ENCODE assay signal across 16 mouse cellular contexts in genomic region chr9:118890645-118891044, GRCm38 (mm10). TPM values are rescaled to one million over a fixed set of nuclear protein-coding genes. Genes with fewer than 3 reads are reported as not detected.
DNase-seq lines count a peak whose midpoint lies in the region; ATAC-seq and TF ChIP-seq lines count a peak whose summit lies in the region.
"Had no signal": no experiment of that assay in that cellular context is flagged by ENCODE, and none has a peak within 500 bp of the region (broad histone marks: within the 10 kb centered on the region; RNA-seq: fewer than 3 reads in every experiment).

No protein-coding gene starts in this region.

- no peak for TF ChIP-seq CTCF in hindbrain, postnatal 0 days (IDR thresholded peaks at IDR 0.05; ENCODE audit: low read depth)

- 63% methylated on average over 2 of the region's 2 CpGs for WGBS in hindbrain, postnatal 0 days
- 68% methylated on average over 2 of the region's 2 CpGs for WGBS in hindbrain, embryonic 11.5 days
- WGBS in embryonic facial prominence, embryonic 10.5 days = 60% methylated on average over 2 of the region's 2 CpGs
- WGBS in limb, embryonic 13.5 days = 23% methylated on average over 2 of the region's 2 CpGs

- peak; percentile 40 for DNase-seq in hindbrain, postnatal 0 days (ENCODE audit: low spot score)
- no peak for DNase-seq in hindbrain, embryonic 11.5 days (ENCODE audit: low spot score)
- DNase-seq in left cerebral cortex, postnatal 4 days = peak; percentile 34
- DNase-seq in left cerebral cortex, postnatal 25 days (ENCODE audit: low spot score in 2 of 2) = no peak
- DNase-seq in embryonic facial prominence, embryonic 10.5 days (ENCODE audit: low spot score) = no peak
- DNase-seq: cerebellum, adult 11 months; cerebellum, postnatal 36 days; kidney, postnatal 14 days; liver, embryonic 13.5 days; right cerebral cortex, postnatal 25 days had no signal

- H3K4me3 ChIP-seq in hindbrain, postnatal 0 days (ENCODE audit: low read length) = no peak overlapping the region
- H3K4me3 ChIP-seq in hindbrain, embryonic 11.5 days (ENCODE audit: low read depth, low read length) = no peak overlapping the region
- no peak overlapping the region for H3K4me3 ChIP-seq in embryonic facial prominence, embryonic 10.5 days
- H3K4me3 ChIP-seq in limb, embryonic 13.5 days = no peak overlapping the region
- H3K4me3 ChIP-seq: hindbrain, embryonic 15.5 days; liver, embryonic 13.5 days; neural tube, embryonic 15.5 days had no signal

- H3K36me3 ChIP-seq in hindbrain, postnatal 0 days (ENCODE audit: insufficient read depth, low read length) = no peaks in the 10 kb centered on the region
- H3K36me3 ChIP-seq in hindbrain, embryonic 11.5 days (ENCODE audit: control insufficient read depth, insufficient read depth, low read length) = no peaks in the 10 kb centered on the region
- peaks cover 27% of the 10 kb centered on the region for H3K36me3 ChIP-seq in embryonic facial prominence, embryonic 10.5 days (replicated peaks)
- peaks cover 10% of the 10 kb centered on the region for H3K36me3 ChIP-seq in limb, embryonic 13.5 days
- H3K36me3 ChIP-seq: G1E; hindbrain, embryonic 15.5 days; liver, embryonic 13.5 days; neural tube, embryonic 15.5 days had no signal

- no peak overlapping the region for H3K9ac ChIP-seq in hindbrain, postnatal 0 days (replicated peaks; ENCODE audit: low read length)
- H3K9ac ChIP-seq in hindbrain, embryonic 11.5 days (ENCODE audit: low read depth, low read length) = no peak overlapping the region
- H3K9ac ChIP-seq in limb, embryonic 13.5 days = no peak overlapping the region
- H3K9ac ChIP-seq: hindbrain, embryonic 15.5 days; liver, embryonic 13.5 days; neural tube, embryonic 15.5 days had no signal

- intact Hi-C loops in left cerebral cortex, postnatal 4 days (cut with DNase I) = loop anchor here (5.0 kb wide), 1 partner anchor 293 kb away; no protein-coding TSS in a partner anchor
- intact Hi-C loops in left cerebral cortex, postnatal 25 days (cut with DNase I) = no loop called here

- H3K27ac ChIP-seq in hindbrain, postnatal 0 days = no peak overlapping the region
- no peak overlapping the region for H3K27ac ChIP-seq in hindbrain, embryonic 11.5 days (ENCODE audit: low read depth, low read length)
- peak overlapping the region; percentile 78; the same call in 1 of the 2 replicates for H3K27ac ChIP-seq in embryonic facial prominence, embryonic 10.5 days (replicated peaks)
- H3K27ac ChIP-seq in limb, embryonic 13.5 days = peak overlapping the region; percentile 83; the same call in 1 of the 2 replicates
- H3K27ac ChIP-seq: hindbrain, embryonic 15.5 days; liver, embryonic 13.5 days; neural tube, embryonic 15.5 days had no signal

- ATAC-seq in hindbrain, postnatal 0 days = no peak
- no peak for ATAC-seq in hindbrain, embryonic 11.5 days (ENCODE audit: low FRiP score)
- no peak for ATAC-seq in limb, embryonic 13.5 days (ENCODE audit: low FRiP score, low read depth)
- ATAC-seq in erythroid progenitor cell, adult 5-6 weeks (replicated peaks; ENCODE audit: low FRiP score, poor library complexity, severe bottlenecking) = no peak

- no peaks in the 10 kb centered on the region for H3K4me1 ChIP-seq in hindbrain, postnatal 0 days (ENCODE audit: insufficient read depth, low read length)
- no peaks in the 10 kb centered on the region; the same call in 1 of the 2 replicates for H3K4me1 ChIP-seq in hindbrain, embryonic 11.5 days (replicated peaks; ENCODE audit: control insufficient read depth, insufficient read depth, low read length)
- H3K4me1 ChIP-seq in embryonic facial prominence, embryonic 10.5 days = peaks cover 33% of the 10 kb centered on the region
- peaks cover 30% of the 10 kb centered on the region for H3K4me1 ChIP-seq in limb, embryonic 13.5 days
- H3K4me1 ChIP-seq: liver, embryonic 13.5 days had no signal

- no peaks in the 10 kb centered on the region for H3K27me3 ChIP-seq in hindbrain, postnatal 0 days (ENCODE audit: insufficient read depth, low read length)
- H3K27me3 ChIP-seq in hindbrain, embryonic 11.5 days (ENCODE audit: control insufficient read depth, insufficient read depth, low read length) = no peaks in the 10 kb centered on the region
- no peaks in the 10 kb centered on the region for H3K27me3 ChIP-seq in embryonic facial prominence, embryonic 10.5 days (replicated peaks; ENCODE audit: low read depth, poor library complexity, severe bottlenecking)
- no peaks in the 10 kb centered on the region for H3K27me3 ChIP-seq in limb, embryonic 13.5 days
- H3K27me3 ChIP-seq: hindbrain, embryonic 15.5 days; liver, embryonic 13.5 days; neural tube, embryonic 15.5 days had no signal

- no peak overlapping the region for H3K4me2 ChIP-seq in hindbrain, postnatal 0 days (ENCODE audit: low read depth, low read length)
- H3K4me2 ChIP-seq in hindbrain, embryonic 11.5 days (replicated peaks; ENCODE audit: low read depth, low read length) = no peak overlapping the region
- no peak overlapping the region for H3K4me2 ChIP-seq in limb, embryonic 13.5 days (replicated peaks)
- H3K4me2 ChIP-seq: hindbrain, embryonic 15.5 days; liver, embryonic 13.5 days; midbrain, embryonic 11.5 days; neural tube, embryonic 15.5 days had no signal

- H3K9me3 ChIP-seq in hindbrain, postnatal 0 days (ENCODE audit: low read length) = no peaks in the 10 kb centered on the region
- H3K9me3 ChIP-seq in hindbrain, embryonic 11.5 days (ENCODE audit: control insufficient read depth, low read length) = no peaks in the 10 kb centered on the region
- H3K9me3 ChIP-seq in embryonic facial prominence, embryonic 10.5 days = no peaks in the 10 kb centered on the region
- no peaks in the 10 kb centered on the region for H3K9me3 ChIP-seq in limb, embryonic 13.5 days
- H3K9me3 ChIP-seq: hindbrain, embryonic 15.5 days; liver, embryonic 13.5 days; neural tube, embryonic 15.5 days had no signal

RNA-seq across cellular contexts. Expression of gene Ctdspl, which starts 35.6 kb away (rescaled TPM):
- total RNA-seq in hindbrain, postnatal 0 days (2014; rRNA removed) = 7.6 and 8.4 TPM in 2 replicates
- polyA plus RNA-seq in hindbrain, postnatal 0 days (2015; fragmentation: Nextera tagmentation; extraction: Ambion mirVana) = 5.5 and 7.0 TPM in 2 replicates
- 8.1 TPM in 2 replicates for polyA plus RNA-seq in hindbrain, embryonic 11.5 days (2014; fragmentation: Nextera tagmentation; extraction: Ambion mirVana)
- total RNA-seq in left cerebral cortex, postnatal 4 days (2021) = 10 to 100 TPM; 18.3 to 19.6 TPM
- 10 to 100 TPM; 31.9 to 38.7 TPM for total RNA-seq in left cerebral cortex, postnatal 25 days (2021)
- polyA plus RNA-seq in embryonic facial prominence, embryonic 10.5 days (2016; fragmentation: Nextera tagmentation; extraction: Ambion mirVana) = 10.1 and 11.0 TPM in 2 replicates
- polyA plus RNA-seq in limb, embryonic 13.5 days (2015; fragmentation: Nextera tagmentation; extraction: Ambion mirVana) = 23.4 and 24.8 TPM in 2 replicates
- 0.72 and 4.2 TPM in 2 replicates for total RNA-seq in erythroid progenitor cell, adult 5-6 weeks (2015; ENCODE audit: low replicate concordance)
- 0.38 and 2.2 TPM in 2 replicates for total RNA-seq in erythroid progenitor cell, adult 5-6 weeks (2017; ENCODE audit: low replicate concordance)
- polyA plus RNA-seq: G1E had no signal

Comparison
In these comparisons a context has a peak if more than half of its experiments do, and no peak if none do; other contexts are left out.
1. DNase-seq: peak in hindbrain, postnatal 0 days (single experiment) and left cerebral cortex, postnatal 4 days (single experiment); none in hindbrain, embryonic 11.5 days (single experiment), left cerebral cortex, postnatal 25 days (0 of 2) and embryonic facial prominence, embryonic 10.5 days (single experiment).
2. H3K27ac ChIP-seq: peak in embryonic facial prominence, embryonic 10.5 days (single experiment) and limb, embryonic 13.5 days (single experiment); none in hindbrain, postnatal 0 days (single experiment) and hindbrain, embryonic 11.5 days (single experiment).